Mouse (Mus musculus): ENCODE measurements around the gene Pex1. TPM values are rescaled to one million over a fixed set of nuclear protein-coding genes. Genes with fewer than 3 reads are reported as not detected.

Gene Pex1
- 19.8 TPM for total RNA-seq (2023)

DNA sequence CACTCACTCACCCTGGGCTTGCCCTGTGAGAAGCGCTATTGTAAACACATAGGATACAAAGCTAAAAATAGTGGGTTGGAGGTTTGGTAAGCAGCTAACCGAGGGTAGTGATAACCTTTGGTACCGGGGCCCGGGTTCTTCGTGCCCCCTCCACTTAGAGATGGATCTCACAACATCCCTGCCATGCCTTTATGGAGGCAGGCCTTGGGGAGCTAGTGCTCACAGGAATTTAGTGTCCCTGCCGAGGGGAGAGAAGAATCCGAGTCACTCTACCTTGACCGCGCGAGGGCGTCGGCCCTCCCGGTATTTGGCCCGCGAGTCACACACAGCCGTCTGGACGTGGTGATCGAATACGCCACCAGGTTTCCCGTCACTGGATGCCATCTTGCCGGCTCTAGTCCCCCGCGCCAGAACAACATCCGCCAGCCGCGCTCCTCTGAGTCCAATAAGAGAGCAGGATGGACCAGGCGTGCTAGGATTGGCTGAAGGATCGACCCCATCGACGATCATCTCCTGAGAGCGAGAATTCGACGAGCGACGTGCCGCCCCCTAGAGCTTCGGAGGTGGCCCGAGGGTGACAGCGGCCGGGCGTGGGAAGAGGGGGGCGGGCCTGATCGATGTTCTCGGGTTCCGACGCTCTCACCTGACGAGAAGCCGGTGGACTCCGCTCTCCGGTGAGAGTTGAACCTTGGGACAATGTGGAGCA, at the start of gene Pex1:
Gene Pex1 (plus strand): TSS at position 374 of the 706 bp plus-strand sequence.

GRCm38 (mm10) chr5:3571266-3571665, 24.6 kb upstream of the Pex1 start, which contains the start of gene 1700109H08Rik:
Gene 1700109H08Rik (plus strand): TSS chr5:3571566.

DNA sequence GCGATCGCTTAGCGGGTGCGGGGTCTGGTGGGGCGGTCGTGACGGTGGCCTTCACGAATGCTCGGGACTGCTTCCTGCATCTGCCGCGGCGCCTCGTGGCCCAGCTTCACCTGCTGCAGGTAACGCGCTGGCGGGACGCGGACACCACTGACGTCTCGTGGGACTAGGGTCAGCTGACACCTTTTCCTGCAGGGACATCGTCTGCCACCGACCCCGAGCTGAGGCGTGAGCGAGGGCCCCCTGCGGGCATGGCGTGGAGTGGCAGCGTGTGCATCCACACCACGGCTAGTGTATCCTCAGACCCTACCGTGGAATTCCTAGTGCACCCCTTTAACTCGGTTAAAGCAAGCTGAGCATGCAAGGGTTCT, 517 bp downstream of the Pex1 start, which contains the start of gene Rbm48:
Gene Rbm48 (minus strand): TSS at position 187 of the 368 bp plus-strand sequence.

GRCm38 (mm10) chr5:3650881-3651280, 55.0 kb downstream of the Pex1 start, which contains the start of gene Tmbim7:
Gene Tmbim7 (plus strand): TSS chr5:3651181.

GRCm38 (mm10) chr5:3657085-3657484, 61.2 kb downstream of the Pex1 start, which contains the start of gene Gatad1:
Gene Gatad1 (minus strand): TSS chr5:3657185.

Other genes with a start within 250 kb of the Pex1 start
- gene Fam133b, start 52.2 kb upstream of the Pex1 start, total RNA-seq (2023): 119 TPM
- gene 1700109H08Rik, start 24.5 kb upstream of the Pex1 start, total RNA-seq (2023): 36.9 TPM
- gene Rbm48, start 519 bp downstream of the Pex1 start, total RNA-seq (2023): 77.7 TPM
- gene Tmbim7, start 55.1 kb downstream of the Pex1 start, total RNA-seq (2023): not detected
- 35.1 TPM for gene Gatad1, start 61.1 kb downstream of the Pex1 start, total RNA-seq (2023)
- 90.4 TPM for gene Ankib1, start 206.9 kb downstream of the Pex1 start, total RNA-seq (2023)
- gene Krit1, start 207.1 kb downstream of the Pex1 start, total RNA-seq (2023): 94.8 TPM
- gene Lrrd1, start 249.1 kb downstream of the Pex1 start, total RNA-seq (2023): not detected